Mouse (Mus musculus) liver, postnatal 0 days (tissue): Measurements from ENCODE around the gene Duxf3. TPM values are rescaled to one million over a fixed set of nuclear protein-coding genes. Genes with fewer than 3 reads are reported as not detected.

Source experiments
- ATAC-seq: fragments of 200-750 bp; cut with Nextera tagmentation; 2 replicates; pipeline ENCODE4 v1.8.0; 2017; ENCODE audit warnings: mild to moderate bottlenecking, moderate library complexity
- DNase-seq: peaks from one replicate; pipeline ENCODE4 v3.0.0-alpha.2; 2016
- H3K27ac ChIP-seq: fragments of 300-500 bp; sonication (generic); 2 replicates; pipeline ENCODE4 v1.5.1; 2014; ENCODE audit warnings: antibody characterized with exemption, moderate library complexity, mild to moderate bottlenecking, low read depth
- H3K27me3 ChIP-seq: fragments of 300-500 bp; sonication (generic); 2 replicates; pipeline ENCODE4 v1.6.1; 2014; ENCODE audit warnings: low read length, control low read depth, mixed read lengths; ENCODE audit not compliant: insufficient read depth
- H3K36me3 ChIP-seq: fragments of 300-500 bp; sonication (generic); replicated peaks from 2 replicates; pipeline ENCODE4 v1.6.1; 2014; ENCODE audit warnings: mild to moderate bottlenecking, control low read depth, low read length, moderate library complexity, mixed read lengths; ENCODE audit not compliant: insufficient read depth
- H3K4me1 ChIP-seq: fragments of 300-500 bp; sonication (generic); 2 replicates; pipeline ENCODE4 v1.6.1; 2014; ENCODE audit warnings: antibody characterized with exemption, mild to moderate bottlenecking, control low read depth; ENCODE audit not compliant: insufficient read depth
- H3K4me2 ChIP-seq: fragments of 300-500 bp; sonication (generic); 2 replicates; pipeline ENCODE4 v1.6.1; 2014; ENCODE audit warnings: low read depth, mild to moderate bottlenecking, low read length, moderate library complexity, mixed read lengths
- H3K4me3 ChIP-seq: fragments of 300-500 bp; sonication (generic); 2 replicates; pipeline ENCODE4 v1.5.1; 2014; ENCODE audit warnings: low read depth, low read length
- H3K9ac ChIP-seq: fragments of 300-500 bp; sonication (generic); replicated peaks from 2 replicates; pipeline ENCODE4 v1.6.1; 2014; ENCODE audit warnings: mild to moderate bottlenecking, moderate library complexity
- H3K9me3 ChIP-seq: fragments of 300-500 bp; sonication (generic); 2 replicates; pipeline ENCODE4 v1.6.1; 2016; ENCODE audit warnings: mild to moderate bottlenecking, control low read depth, low read length, mixed read lengths
- CTCF ChIP-seq: sonication (generic); IDR thresholded peaks from 2 replicates; pipeline ENCODE4 v1.5.1; 2016; ENCODE audit warnings: antibody characterized with exemption, low read depth
- EP300 ChIP-seq: IDR thresholded peaks from 2 replicates; pipeline ENCODE4 v1.6.1; 2016; ENCODE audit warnings: antibody characterized with exemption, low read depth, mild to moderate bottlenecking
- WGBS: fragments of 180-500 bp; shearing (Covaris S2); extraction: QIAGEN DNeasy Blood & Tissue Kit; methylation state at CpG from one replicate; pipeline ENCODE4 v1.1.7; 2014; ENCODE audit not compliant: insufficient replicate concordance; 5-methylcytosine and 5-hydroxymethylcytosine counted together
- polyA plus RNA-seq: library from polyadenylated mRNA; unstranded; fragments of >200 nt; fragmentation: Nextera tagmentation; extraction: Ambion mirVana; gene quantifications from 2 replicates; pipeline ENCODE4 v1.2.1, GENCODE M21; 2015

Duxf3 gene
- polyA plus RNA-seq, 1 experiment from 2014 or later: not detected

DNA sequence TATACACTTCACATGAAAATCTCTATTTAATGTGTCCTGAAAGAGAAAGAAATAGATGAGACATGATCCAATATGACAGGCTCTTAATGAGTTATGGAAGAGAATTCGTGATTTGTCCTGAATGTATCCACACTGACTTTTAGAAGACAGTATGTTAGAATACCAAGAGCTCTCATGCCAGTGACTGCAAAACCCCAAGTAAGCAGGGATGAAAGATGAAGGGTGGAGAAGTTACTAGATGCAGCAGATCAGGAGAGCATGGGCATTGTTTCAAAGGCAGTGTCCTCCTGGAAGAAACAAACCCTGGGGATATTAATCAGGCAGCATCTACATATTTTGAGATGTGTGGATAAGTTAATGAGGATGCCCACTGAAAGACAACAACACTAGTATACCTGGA is 22.0 kb downstream of the Duxf3 start:
- H3K4me2 ChIP-seq: no peak overlapping the region
- H3K27ac ChIP-seq: no peak overlapping the region
- H3K9ac ChIP-seq: no peak overlapping the region
- 53% methylated on average over 1 of the region's 1 CpGs for WGBS
- no peak for ATAC-seq
- no peaks in the 10 kb centered on the region for H3K27me3 ChIP-seq
- no peaks in the 10 kb centered on the region for H3K4me1 ChIP-seq
- no peaks in the 10 kb centered on the region for H3K9me3 ChIP-seq
- no peak for DNase-seq
- no peaks in the 10 kb centered on the region for H3K36me3 ChIP-seq
- TF ChIP-seq EP300 (no peak), CTCF (no peak)
- no peak overlapping the region for H3K4me3 ChIP-seq

DNA sequence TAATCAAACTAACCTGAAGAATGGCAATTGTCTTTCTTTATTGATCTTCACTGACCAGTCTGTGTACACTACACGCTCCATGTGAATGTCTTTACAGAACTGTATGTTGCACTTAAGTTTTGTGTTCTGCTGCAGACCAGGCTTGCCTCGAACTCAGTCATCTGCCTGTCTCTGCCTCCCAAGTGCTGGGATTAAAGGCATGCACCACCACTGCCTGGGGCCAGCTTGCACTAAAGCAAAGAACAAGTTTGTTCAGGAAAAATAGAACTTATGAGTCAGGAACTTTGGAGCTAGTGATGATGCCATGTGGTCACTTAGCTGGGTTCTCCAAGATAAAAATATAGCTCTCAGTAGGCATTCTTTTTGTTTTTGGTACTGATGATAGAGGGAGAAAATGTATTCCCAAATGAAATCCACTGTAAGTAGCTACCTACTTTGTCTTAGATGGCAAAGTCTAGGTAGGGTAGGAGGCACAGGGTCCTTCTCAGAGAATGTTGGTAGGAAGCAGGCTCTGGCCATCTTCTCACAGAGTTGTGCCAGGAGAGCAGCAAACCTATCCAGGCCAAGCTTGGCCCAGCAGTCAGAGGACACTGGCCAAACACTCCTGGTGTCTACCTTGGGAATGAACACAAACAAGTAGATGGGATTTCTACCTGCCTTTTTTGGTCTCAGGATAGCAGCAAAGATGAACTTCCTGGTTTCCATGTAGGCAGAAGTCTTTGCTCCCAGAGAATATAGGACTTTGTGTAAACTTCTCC is 22.6 kb downstream of the Duxf3 start:
- no peak for TF ChIP-seq CTCF
- no peak for TF ChIP-seq EP300
- no peaks in the 10 kb centered on the region for H3K9me3 ChIP-seq
- H3K4me3 ChIP-seq: no peak overlapping the region

DNA sequence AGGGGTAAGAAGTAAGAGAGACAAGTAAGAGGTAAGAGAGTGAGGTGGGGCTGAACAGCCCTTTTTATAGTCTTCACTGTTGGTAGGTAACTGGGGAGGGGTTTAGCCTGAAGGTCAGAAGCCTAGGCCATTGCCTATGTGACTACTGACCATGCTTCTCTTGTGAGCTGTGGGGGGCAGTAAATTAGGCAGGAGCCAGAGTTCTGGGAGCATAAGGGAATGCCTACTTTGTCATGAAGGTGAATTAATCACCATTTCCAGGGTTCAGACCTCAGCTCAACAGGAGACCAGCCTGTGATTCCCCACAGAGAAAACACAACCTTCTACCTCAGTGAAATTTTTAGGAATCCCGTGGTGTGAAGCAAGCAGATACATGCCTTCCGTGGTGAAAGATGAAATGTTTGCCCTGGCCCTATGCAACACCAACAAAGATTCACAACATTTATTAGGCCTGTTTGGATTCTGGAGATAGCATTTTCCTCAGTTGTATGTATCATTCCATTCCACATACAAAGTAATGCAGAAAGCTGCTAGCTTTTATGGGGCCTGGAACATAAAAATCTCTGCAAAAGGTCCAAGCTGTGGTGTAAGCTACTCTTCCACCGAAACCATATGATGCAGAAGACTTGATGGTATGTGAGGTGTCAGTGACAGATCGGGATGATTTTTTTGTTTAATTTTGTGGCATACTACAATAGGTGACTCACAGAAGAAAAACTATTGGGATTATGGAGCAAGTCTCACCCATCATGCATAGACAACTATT is 25.7 kb downstream of the Duxf3 start:
- Histone ChIP-seq H3K27ac (no peak overlapping the region), H3K4me1 (no peaks in the 10 kb centered on the region), H3K9me3 (no peaks in the 10 kb centered on the region), H3K36me3 (no peaks in the 10 kb centered on the region), H3K27me3 (no peaks in the 10 kb centered on the region), H3K4me3 (no peak overlapping the region), H3K9ac (no peak overlapping the region), H3K4me2 (no peak overlapping the region)
- DNase-seq (no peak), ATAC-seq (no peak)
- no peak for TF ChIP-seq EP300
- TF ChIP-seq CTCF: no peak
- 75% methylated on average over 4 of the region's 4 CpGs for WGBS

More for the DNA sequence above, 22.6 kb downstream of the Duxf3 start:
- no peak overlapping the region for H3K27ac ChIP-seq
- no peaks in the 10 kb centered on the region for H3K4me1 ChIP-seq
- no peaks in the 10 kb centered on the region for H3K36me3 ChIP-seq
- no peaks in the 10 kb centered on the region for H3K27me3 ChIP-seq
- no peak overlapping the region for H3K9ac ChIP-seq
- DNase-seq (no peak), ATAC-seq (no peak)
- no peak overlapping the region for H3K4me2 ChIP-seq
- WGBS: 53% methylated on average over 2 of the region's 2 CpGs

DNA sequence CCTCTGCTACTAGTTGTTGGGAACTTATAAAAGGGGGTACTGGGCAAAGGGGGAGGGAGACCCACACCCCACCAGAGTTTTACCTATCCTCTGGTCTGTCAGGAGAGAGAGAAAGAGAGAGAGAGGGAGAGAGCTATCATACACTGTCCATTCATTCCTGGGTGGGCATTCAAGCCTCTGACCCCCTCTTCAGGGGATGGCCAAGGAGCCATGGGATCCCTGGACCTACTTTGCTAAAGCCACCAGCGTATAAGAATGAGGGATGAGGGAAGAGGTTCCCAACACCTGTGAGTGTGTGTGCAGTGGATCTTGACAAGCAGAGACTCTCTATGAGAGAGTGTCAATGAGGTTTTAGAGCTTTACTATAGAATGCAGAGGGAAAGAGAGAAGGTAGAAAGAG is 26.5 kb downstream of the Duxf3 start:
- ATAC-seq (no peak), DNase-seq (no peak)
- no peaks in the 10 kb centered on the region for H3K27me3 ChIP-seq
- TF ChIP-seq EP300 (no peak), CTCF (no peak)
- H3K9ac ChIP-seq: no peak overlapping the region
- no peaks in the 10 kb centered on the region for H3K4me1 ChIP-seq
- no peaks in the 10 kb centered on the region for H3K9me3 ChIP-seq
- no peaks in the 10 kb centered on the region for H3K36me3 ChIP-seq
- no peak overlapping the region for H3K27ac ChIP-seq
- H3K4me3 ChIP-seq: no peak overlapping the region
- H3K4me2 ChIP-seq: no peak overlapping the region
- WGBS: 34% methylated on average over 1 of the region's 1 CpGs

Other genes starting within 250 kb of the Duxf3 start
- not detected in 2 replicates for gene AW822073, start 7.7 kb downstream of the Duxf3 start, polyA plus RNA-seq
- not detected in 2 replicates for gene Gm4981, start 4.0 kb upstream of the Duxf3 start, polyA plus RNA-seq
- gene Gcc2, start 22.8 kb upstream of the Duxf3 start, polyA plus RNA-seq: 31.7 and 34.0 TPM in 2 replicates
- 60.6 and 64.4 TPM in 2 replicates for gene Lims1, start 90.8 kb upstream of the Duxf3 start, polyA plus RNA-seq
- gene Ranbp2, start 214.2 kb upstream of the Duxf3 start, polyA plus RNA-seq: 8.7 and 9.6 TPM in 2 replicates